Mouse (Mus musculus): ENCODE results near the gene Ddx5.
"Not testable (repeated sequence)": the region's sequence is repeated elsewhere in the genome, so short reads cannot be mapped to it uniquely, and the experiment has no call there.

GRCm38 (mm10) chr11:106749557-106750120 is 39.3 kb downstream of the Ddx5 start:
- not testable (repeated sequence) for TF ChIP-seq CTCF (IDR thresholded peaks at IDR 0.05; ENCODE audit: low read depth); EP300 (optimal IDR thresholded peaks at IDR 0.05)
